Mouse (Mus musculus): ENCODE measurements around the gene Krt78.

Gene Krt78

GRCm38 (mm10) chr15:101973414-101974077 lies 19.5 kb upstream of the Krt78 start:
- intact Hi-C loops (cut with DNase I) = loop anchor here (1.0 to 5.0 kb wide), 3 partner anchors 201 to 636 kb away; no protein-coding TSS in a partner anchor

GRCm38 (mm10) chr15:101970536-101970935 lies 16.4 kb upstream of the Krt78 start:
- intact Hi-C loops (cut with DNase I) = loop anchor here (5.0 kb wide), 2 partner anchors 448 to 633 kb away; no protein-coding TSS in a partner anchor

- intact Hi-C loops (cut with DNase I) = no loop called here
Measured at GRCm38 (mm10) chr15:101966808-101967207, 12.7 kb upstream of the Krt78 start.

GRCm38 (mm10) chr15:101958891-101959290 lies 4.8 kb upstream of the Krt78 start:
- intact Hi-C loops (cut with DNase I) = no loop called here

GRCm38 (mm10) chr15:101952733-101953474 lies 1.2 kb downstream of the Krt78 start:
- intact Hi-C loops (cut with DNase I) = no loop called here

GRCm38 (mm10) chr15:101945430-101945829 lies 8.7 kb downstream of the Krt78 start:
- intact Hi-C loops (cut with DNase I) = no loop called here

- intact Hi-C loops (cut with DNase I) = no loop called here
Measured at GRCm38 (mm10) chr15:101941948-101942347, 12.1 kb downstream of the Krt78 start.

GRCm38 (mm10) chr15:101940274-101940829 lies 13.7 kb downstream of the Krt78 start, which contains the start of gene Krt79:
TSS of gene Krt79 (minus strand) at chr15:101940324.
- intact Hi-C loops (cut with DNase I) = no loop called here

- intact Hi-C loops (cut with DNase I) = no loop called here
Measured at GRCm38 (mm10) chr15:101938600-101939308, 15.3 kb downstream of the Krt78 start.

GRCm38 (mm10) chr15:101933024-101933423 lies 21.1 kb downstream of the Krt78 start:
- intact Hi-C loops (cut with DNase I) = no loop called here

- intact Hi-C loops (cut with DNase I) = no loop called here
Measured at GRCm38 (mm10) chr15:101929666-101930065, 24.4 kb downstream of the Krt78 start.

GRCm38 (mm10) chr15:101929087-101929486 lies 25.0 kb downstream of the Krt78 start:
- intact Hi-C loops (cut with DNase I) = no loop called here

- intact Hi-C loops (cut with DNase I) = no loop called here
Measured at GRCm38 (mm10) chr15:101927340-101928080, 26.6 kb downstream of the Krt78 start.

GRCm38 (mm10) chr15:101925041-101925440 lies 29.0 kb downstream of the Krt78 start:
- intact Hi-C loops (cut with DNase I) = no loop called here

GRCm38 (mm10) chr15:101924635-101925034 lies 29.5 kb downstream of the Krt78 start, which contains the start of gene Krt4:
TSS of gene Krt4 (minus strand) at chr15:101924735.
- intact Hi-C loops (cut with DNase I) = no loop called here

GRCm38 (mm10) chr15:101922296-101922695 lies 31.8 kb downstream of the Krt78 start:
- intact Hi-C loops (cut with DNase I) = no loop called here

GRCm38 (mm10) chr15:101916072-101916471 lies 38.0 kb downstream of the Krt78 start:
- intact Hi-C loops (cut with DNase I) = no loop called here

- intact Hi-C loops (cut with DNase I) = no loop called here
Measured at GRCm38 (mm10) chr15:101904849-101905248, 49.2 kb downstream of the Krt78 start.

- intact Hi-C loops (cut with DNase I) = no loop called here
Measured at GRCm38 (mm10) chr15:101902171-101903149, 51.6 kb downstream of the Krt78 start.
